Mouse (Mus musculus): ENCODE results near the gene Nfic. TPM values are rescaled to one million over a fixed set of nuclear protein-coding genes. Genes with fewer than 3 reads are reported as not detected.
"Not testable (repeated sequence)": the region's sequence is repeated elsewhere in the genome, so short reads cannot be mapped to it uniquely, and the experiment has no call there.

The Nfic gene
- polyA plus RNA-seq, 1 experiment from 2014 or later, result 15.4 TPM

DNA sequence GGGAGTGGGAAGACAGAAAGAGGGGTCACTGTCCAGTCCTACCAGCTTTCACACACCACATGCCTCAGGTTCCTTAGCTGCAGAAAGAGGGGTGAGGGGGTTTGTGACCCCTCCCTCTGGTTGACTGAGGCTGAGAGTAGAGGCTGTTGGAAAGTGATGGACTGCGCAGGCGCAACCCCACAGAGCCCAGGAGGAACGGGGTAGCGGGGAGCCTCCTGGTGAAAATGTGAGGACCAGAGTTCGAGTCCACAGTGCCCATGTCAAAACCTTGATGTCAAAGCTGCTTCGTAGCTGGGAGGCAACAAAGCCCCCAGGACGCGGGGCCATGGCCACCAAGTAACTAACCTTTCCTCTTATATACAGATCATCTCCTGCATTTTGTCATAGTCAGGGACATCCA is 2.2 kb upstream of the Nfic start:
- Histone ChIP-seq H3K27me3 (ENCODE audit: control insufficient read depth, insufficient read depth, low read depth, low read length) (peaks cover 35% of the 10 kb centered on the region), H3K4me3 (ENCODE audit: low read depth, low read length) (no peak overlapping the region), H3K4me2 (ENCODE audit: low read length) (no peak overlapping the region), H3K4me1 (ENCODE audit: control insufficient read depth, insufficient read depth, low read length) (no peaks in the 10 kb centered on the region), H3K27ac (ENCODE audit: low read length) (no peak overlapping the region), H3K9ac (ENCODE audit: low read depth, low read length) (no peak overlapping the region), H3K36me3 (ENCODE audit: control insufficient read depth, insufficient read depth, low read length) (peaks cover 3% of the 10 kb centered on the region; the same call in 1 of the 2 replicates), H3K9me3 (replicated peaks; ENCODE audit: control insufficient read depth, low read length, poor library complexity, severe bottlenecking) (no peaks in the 10 kb centered on the region)
- no peak for ATAC-seq
- 82% methylated on average over 8 of the region's 8 CpGs for WGBS

DNA sequence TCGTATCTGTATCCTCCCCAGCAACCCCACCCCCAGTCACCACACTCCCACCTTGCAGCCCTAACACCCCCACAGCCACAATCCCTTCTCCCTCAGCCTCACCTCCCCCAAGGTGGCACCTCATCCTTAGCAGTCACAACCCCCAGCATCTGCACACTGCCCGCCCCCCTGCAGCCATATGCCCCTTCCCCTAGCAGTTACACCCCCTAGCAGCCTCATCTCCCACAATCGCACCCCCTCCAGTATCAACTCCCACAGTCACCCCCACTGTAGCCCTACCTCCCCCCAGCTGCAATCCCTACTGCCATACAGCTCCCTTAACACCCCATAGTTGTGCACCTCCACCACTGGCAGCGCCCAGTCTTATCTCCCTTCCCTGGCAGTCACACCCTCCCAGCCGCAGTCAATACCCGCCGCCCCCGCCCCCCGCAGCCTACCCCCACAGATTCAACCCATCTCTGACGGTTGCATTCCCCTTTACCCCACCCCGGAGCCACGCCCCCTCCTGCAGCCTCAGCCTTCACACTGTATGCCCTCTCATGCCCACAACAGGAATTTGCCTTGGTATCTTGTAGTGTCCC is 1.6 kb upstream of the Nfic start:
- WGBS, result 56% methylated on average over 12 of the region's 12 CpGs
- no peaks in the 10 kb centered on the region for H3K9me3 ChIP-seq (replicated peaks; ENCODE audit: control insufficient read depth, low read length, poor library complexity, severe bottlenecking)
- ATAC-seq, result no peak
- no peaks in the 10 kb centered on the region for H3K4me1 ChIP-seq (ENCODE audit: control insufficient read depth, insufficient read depth, low read length)
- H3K9ac ChIP-seq (ENCODE audit: low read depth, low read length), result no peak overlapping the region
- H3K27ac ChIP-seq (ENCODE audit: low read length), result no peak overlapping the region
- H3K36me3 ChIP-seq (ENCODE audit: control insufficient read depth, insufficient read depth, low read length), result no peaks in the 10 kb centered on the region
- H3K4me3 ChIP-seq (ENCODE audit: low read depth, low read length), result no peak overlapping the region
- H3K27me3 ChIP-seq (ENCODE audit: control insufficient read depth, insufficient read depth, low read depth, low read length), result peaks cover 40% of the 10 kb centered on the region
- H3K4me2 ChIP-seq (ENCODE audit: low read length), result no peak overlapping the region

DNA sequence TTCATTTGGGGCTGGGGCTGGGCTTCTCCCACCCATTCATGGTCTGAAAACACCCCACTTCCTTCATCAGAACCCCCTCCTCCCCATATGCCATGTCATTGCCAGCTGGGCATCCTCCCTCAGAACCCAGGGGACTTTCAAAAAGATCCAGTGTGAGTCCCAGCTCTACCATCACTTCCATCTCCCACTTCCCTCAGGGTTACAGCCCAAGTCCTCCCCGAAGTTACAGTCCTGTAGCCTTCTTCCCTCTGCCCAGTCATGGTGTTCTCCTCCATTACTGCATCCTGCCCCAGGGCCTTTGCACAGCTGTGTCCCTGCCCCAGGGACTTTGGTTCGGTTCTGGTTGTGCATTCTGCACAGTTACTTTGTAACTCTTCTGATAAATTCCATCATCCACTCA is 1.3 kb downstream of the Nfic start:
- Histone ChIP-seq H3K9ac (ENCODE audit: low read depth, low read length) (no peak overlapping the region), H3K4me1 (ENCODE audit: control insufficient read depth, insufficient read depth, low read length) (no peaks in the 10 kb centered on the region), H3K4me3 (ENCODE audit: low read depth, low read length) (no peak overlapping the region), H3K27ac (ENCODE audit: low read length) (no peak overlapping the region), H3K9me3 (replicated peaks; ENCODE audit: control insufficient read depth, low read length, poor library complexity, severe bottlenecking) (no peaks in the 10 kb centered on the region), H3K4me2 (ENCODE audit: low read length) (no peak overlapping the region), H3K27me3 (ENCODE audit: control insufficient read depth, insufficient read depth, low read depth, low read length) (peaks cover 53% of the 10 kb centered on the region), H3K36me3 (ENCODE audit: control insufficient read depth, insufficient read depth, low read length) (no peaks in the 10 kb centered on the region)
- WGBS, result 74% methylated on average over 2 of the region's 2 CpGs
- no peak for ATAC-seq

DNA sequence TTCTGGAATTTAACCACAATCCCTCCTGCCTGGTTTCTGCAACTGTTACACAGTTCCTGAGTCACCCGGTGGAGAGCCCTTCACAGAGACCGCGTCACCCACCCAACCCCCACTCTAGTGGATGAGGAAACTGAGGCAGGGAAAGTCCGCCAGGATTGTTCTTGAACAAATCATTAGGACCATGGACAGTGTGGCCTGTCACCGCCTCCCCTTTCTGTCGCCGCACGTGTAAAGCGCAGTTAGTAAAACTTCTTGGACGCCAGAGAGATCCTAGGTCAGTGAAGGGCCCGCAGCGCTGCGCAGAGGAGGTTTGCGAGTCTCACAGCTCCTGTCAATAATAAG is 2.5 kb downstream of the Nfic start:
- no peak for ATAC-seq
- no peak overlapping the region for H3K27ac ChIP-seq (ENCODE audit: low read length)
- no peak overlapping the region for H3K4me2 ChIP-seq (ENCODE audit: low read length)
- H3K4me3 ChIP-seq (ENCODE audit: low read depth, low read length), result no peak overlapping the region
- H3K36me3 ChIP-seq (ENCODE audit: control insufficient read depth, insufficient read depth, low read length), result no peaks in the 10 kb centered on the region
- WGBS, result 6% methylated on average over 14 of the region's 14 CpGs
- no peaks in the 10 kb centered on the region for H3K9me3 ChIP-seq (replicated peaks; ENCODE audit: control insufficient read depth, low read length, poor library complexity, severe bottlenecking)
- H3K27me3 ChIP-seq (ENCODE audit: control insufficient read depth, insufficient read depth, low read depth, low read length), result peaks cover 56% of the 10 kb centered on the region
- no peaks in the 10 kb centered on the region for H3K4me1 ChIP-seq (ENCODE audit: control insufficient read depth, insufficient read depth, low read length)
- no peak overlapping the region for H3K9ac ChIP-seq (ENCODE audit: low read depth, low read length)

DNA sequence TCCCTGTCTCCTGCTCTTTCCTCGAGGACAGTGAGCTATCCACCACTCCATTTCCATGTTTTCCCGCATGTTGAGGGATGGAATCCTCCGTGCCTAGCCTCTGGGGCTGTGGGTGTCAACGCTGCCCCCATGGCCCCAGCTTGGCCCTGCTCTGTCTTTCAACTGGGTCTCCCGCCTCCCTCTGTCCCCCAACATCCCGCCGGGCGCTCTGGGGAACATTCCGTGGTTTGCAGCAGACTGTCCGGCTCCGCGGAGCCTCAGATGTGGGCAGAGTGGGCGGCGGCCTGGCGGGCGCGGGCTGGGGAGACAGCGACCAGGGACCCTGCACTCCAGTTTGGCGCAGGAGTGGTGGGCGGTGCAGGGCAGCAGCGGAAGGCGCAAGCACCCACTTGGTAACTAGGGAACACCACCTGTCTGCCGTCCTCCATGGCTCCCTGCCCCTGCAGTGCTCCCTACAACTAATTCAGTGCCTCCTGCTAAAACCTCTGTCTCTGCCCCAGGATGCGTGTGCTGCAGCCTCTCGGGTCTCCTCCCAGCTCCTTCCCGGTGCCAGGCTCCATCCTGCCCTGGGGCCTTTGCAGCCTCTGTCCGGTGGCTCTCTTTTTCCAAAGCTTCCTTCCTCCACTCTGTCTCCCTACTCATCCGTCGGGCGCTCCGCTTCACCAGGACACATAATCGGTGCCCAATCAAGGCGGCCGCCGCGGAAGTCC is 3.0 kb downstream of the Nfic start:
- ATAC-seq, result no peak
- H3K4me2 ChIP-seq (ENCODE audit: low read length), result no peak overlapping the region
- no peaks in the 10 kb centered on the region for H3K36me3 ChIP-seq (ENCODE audit: control insufficient read depth, insufficient read depth, low read length)
- WGBS, result 8% methylated on average over 36 of the region's 36 CpGs
- H3K9me3 ChIP-seq (replicated peaks; ENCODE audit: control insufficient read depth, low read length, poor library complexity, severe bottlenecking), result no peaks in the 10 kb centered on the region
- 0 out of 2 replicates have a peak overlapping the region, but pooled peaks have one; percentile 34 for H3K9ac ChIP-seq (ENCODE audit: low read depth, low read length)
- no peaks in the 10 kb centered on the region for H3K4me1 ChIP-seq (ENCODE audit: control insufficient read depth, insufficient read depth, low read length)
- H3K27ac ChIP-seq (ENCODE audit: low read length), result no peak overlapping the region
- no peak overlapping the region for H3K4me3 ChIP-seq (ENCODE audit: low read depth, low read length)
- H3K27me3 ChIP-seq (ENCODE audit: control insufficient read depth, insufficient read depth, low read depth, low read length), result peaks cover 56% of the 10 kb centered on the region

DNA sequence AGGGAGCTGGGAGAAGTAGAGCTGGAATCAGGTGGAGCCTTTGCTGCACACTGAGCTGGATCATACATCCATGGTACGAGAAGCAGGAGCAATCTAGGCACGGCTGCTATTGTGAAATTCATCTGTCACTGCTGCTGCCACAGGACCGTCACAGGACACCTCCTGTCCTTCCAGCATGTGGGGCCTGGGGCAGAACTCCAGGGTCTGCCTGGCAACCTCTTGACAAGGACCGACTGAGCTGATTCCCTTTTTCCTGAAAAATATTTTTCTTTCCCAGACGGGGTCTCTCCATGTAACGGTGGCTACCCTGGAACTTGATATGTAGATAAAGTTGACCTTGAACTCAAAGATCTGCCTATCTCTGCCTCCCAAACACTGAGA is 4.1 kb downstream of the Nfic start:
- WGBS, result 69% methylated on average over 6 of the region's 6 CpGs
- Histone ChIP-seq H3K27me3 (ENCODE audit: control insufficient read depth, insufficient read depth, low read depth, low read length) (peaks cover 53% of the 10 kb centered on the region), H3K9ac (ENCODE audit: low read depth, low read length) (0 out of 2 replicates have a peak overlapping the region, but pooled peaks have one; percentile 25), H3K4me1 (ENCODE audit: control insufficient read depth, insufficient read depth, low read length) (no peaks in the 10 kb centered on the region), H3K27ac (ENCODE audit: low read length) (no peak overlapping the region), H3K36me3 (ENCODE audit: control insufficient read depth, insufficient read depth, low read length) (no peaks in the 10 kb centered on the region), H3K4me3 (ENCODE audit: low read depth, low read length) (no peak overlapping the region), H3K4me2 (ENCODE audit: low read length) (no peak overlapping the region), H3K9me3 (replicated peaks; ENCODE audit: control insufficient read depth, low read length, poor library complexity, severe bottlenecking) (no peaks in the 10 kb centered on the region)
- ATAC-seq, result no peak

DNA sequence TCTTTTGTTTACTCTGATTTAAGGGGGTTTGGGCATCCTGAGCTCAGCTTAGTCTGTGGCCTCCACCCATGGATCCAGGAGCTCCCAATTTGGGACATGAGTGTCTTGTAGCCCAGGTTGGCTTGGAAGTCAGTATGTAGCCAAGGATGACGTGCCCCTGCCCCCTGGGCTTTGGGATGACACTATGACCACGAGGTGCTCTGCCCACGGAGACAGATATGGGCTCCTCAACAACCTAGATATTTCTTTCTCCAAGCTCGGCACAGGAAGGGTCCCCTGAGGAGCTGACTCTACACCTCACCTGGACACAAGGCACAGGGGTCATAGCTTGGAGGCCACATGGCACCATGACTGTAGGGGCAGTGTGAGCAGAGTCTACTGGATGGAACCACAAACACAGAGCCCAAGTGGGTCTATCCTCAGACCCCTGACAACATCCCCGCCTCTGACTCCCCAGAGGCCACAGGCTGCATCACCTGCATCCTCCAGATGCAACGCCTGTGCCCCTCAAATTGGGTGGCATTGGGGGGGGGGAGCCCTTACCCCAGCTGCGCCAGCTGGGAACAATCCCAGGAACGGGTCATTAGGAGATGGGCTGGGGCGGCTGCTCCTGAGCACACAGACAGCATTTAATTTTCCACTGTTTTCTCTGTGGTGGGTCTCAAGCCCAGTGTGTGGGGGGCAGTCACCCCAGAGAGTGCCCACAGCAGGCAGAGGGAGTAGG is 4.6 kb downstream of the Nfic start:
- peaks cover 50% of the 10 kb centered on the region for H3K27me3 ChIP-seq (ENCODE audit: control insufficient read depth, insufficient read depth, low read depth, low read length)
- no peak overlapping the region for H3K4me2 ChIP-seq (ENCODE audit: low read length)
- WGBS, result 66% methylated on average over 9 of the region's 9 CpGs

DNA sequence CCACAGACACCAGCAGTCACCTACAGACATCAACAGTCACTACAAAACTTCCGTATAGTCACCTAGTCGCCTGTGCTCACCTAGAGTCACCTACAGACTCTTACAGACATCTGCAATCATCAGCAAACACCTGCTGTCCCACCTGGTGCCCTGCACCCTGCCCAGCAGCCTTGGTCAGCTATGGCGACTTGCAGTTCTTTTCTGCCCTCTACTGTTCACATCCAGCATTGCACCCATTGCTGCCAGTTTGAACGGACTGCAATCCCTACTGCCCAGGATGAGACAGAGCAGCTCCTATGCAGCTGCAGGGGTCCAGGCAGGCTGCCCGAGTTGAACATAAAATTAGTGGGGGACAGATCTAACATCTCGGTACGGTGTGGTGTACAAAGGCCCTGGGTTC is 5.3 kb downstream of the Nfic start:
- H3K4me1 ChIP-seq (ENCODE audit: control insufficient read depth, insufficient read depth, low read length), result no peaks in the 10 kb centered on the region
- no peaks in the 10 kb centered on the region for H3K9me3 ChIP-seq (replicated peaks; ENCODE audit: control insufficient read depth, low read length, poor library complexity, severe bottlenecking)
- no peak overlapping the region for H3K4me2 ChIP-seq (ENCODE audit: low read length)
- H3K4me3 ChIP-seq (ENCODE audit: low read depth, low read length), result no peak overlapping the region
- no peaks in the 10 kb centered on the region for H3K36me3 ChIP-seq (ENCODE audit: control insufficient read depth, insufficient read depth, low read length)
- 4% methylated on average over 7 of the region's 7 CpGs for WGBS
- no peak overlapping the region for H3K27ac ChIP-seq (ENCODE audit: low read length)
- H3K9ac ChIP-seq (ENCODE audit: low read depth, low read length), result no peak overlapping the region
- H3K27me3 ChIP-seq (ENCODE audit: control insufficient read depth, insufficient read depth, low read depth, low read length), result peaks cover 45% of the 10 kb centered on the region
- peak; percentile 66; the same call in 1 of the 2 replicates for ATAC-seq

More for the DNA sequence above, 4.6 kb downstream of the Nfic start:
- Histone ChIP-seq H3K4me1 (ENCODE audit: control insufficient read depth, insufficient read depth, low read length) (no peaks in the 10 kb centered on the region), H3K9ac (ENCODE audit: low read depth, low read length) (no peak overlapping the region), H3K27ac (ENCODE audit: low read length) (no peak overlapping the region), H3K9me3 (replicated peaks; ENCODE audit: control insufficient read depth, low read length, poor library complexity, severe bottlenecking) (no peaks in the 10 kb centered on the region), H3K4me3 (ENCODE audit: low read depth, low read length) (no peak overlapping the region), H3K36me3 (ENCODE audit: control insufficient read depth, insufficient read depth, low read length) (no peaks in the 10 kb centered on the region)
- peak; percentile 5; the same call in 1 of the 2 replicates for ATAC-seq

DNA sequence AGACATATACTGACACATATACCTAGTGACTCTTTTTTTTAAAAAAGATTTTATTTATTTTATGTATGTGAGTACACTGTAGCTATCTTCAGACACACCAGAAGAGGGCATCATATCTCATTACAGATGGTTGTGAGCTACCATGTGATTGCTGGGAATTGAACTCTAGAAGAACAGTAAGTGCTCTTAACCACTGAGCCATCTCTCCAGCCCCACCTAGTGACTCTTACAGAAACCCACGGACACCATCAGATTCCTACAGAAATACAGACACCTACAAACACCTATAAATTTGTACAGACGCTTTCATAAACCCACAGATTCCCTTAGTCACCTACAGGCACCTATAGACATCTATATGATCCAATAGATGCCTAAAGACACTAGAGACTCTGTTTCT is 9.9 kb downstream of the Nfic start:
- H3K27me3 ChIP-seq (ENCODE audit: control insufficient read depth, insufficient read depth, low read depth, low read length); H3K4me3 ChIP-seq (ENCODE audit: low read depth, low read length); ATAC-seq; H3K4me1 ChIP-seq (ENCODE audit: control insufficient read depth, insufficient read depth, low read length); H3K27ac ChIP-seq (ENCODE audit: low read length); H3K9ac ChIP-seq (ENCODE audit: low read depth, low read length); H3K9me3 ChIP-seq (replicated peaks; ENCODE audit: control insufficient read depth, low read length, poor library complexity, severe bottlenecking); H3K36me3 ChIP-seq (ENCODE audit: control insufficient read depth, insufficient read depth, low read length); H3K4me2 ChIP-seq (ENCODE audit: low read length): not testable (repeated sequence)
- WGBS, result 43% methylated on average over 2 of the region's 2 CpGs

Data from midbrain, embryonic 16.5 days (tissue).